Mouse (Mus musculus) MEL (cell line): Measurements from ENCODE around the gene Fcrlb. TPM values are rescaled to one million over a fixed set of nuclear protein-coding genes. Genes with fewer than 3 reads are reported as not detected.

Source experiments
- DNase-seq: peaks from one replicate; pipeline ENCODE4 v3.0.0; 2011; ENCODE audit warnings: low read depth, low spot score
- H3K27ac ChIP-seq: 2 replicates; pipeline ENCODE4 v1.5.1; 2012; ENCODE audit warnings: low read depth, mild to moderate bottlenecking, control low read depth, low read length, moderate library complexity; ENCODE audit not compliant: control insufficient read depth
- H3K27me3 ChIP-seq, 2 experiments: fragments of 150-350 bp in 1 of 2; sonication (generic) in 1 of 2; 2 replicates each; pipeline ENCODE4 v1.6.1; 2012; ENCODE audit warnings: low read length in 2 of 2, mild to moderate bottlenecking in 2 of 2, improper control_type of control experiment in 1 of 2, moderate library complexity in 1 of 2; ENCODE audit not compliant: insufficient read depth in 2 of 2, control insufficient read depth in 1 of 2
- H3K36me3 ChIP-seq, 2 experiments: 2 replicates each; pipeline ENCODE4 v1.6.1; 2012 to 2014; ENCODE audit warnings: low read length in 2 of 2, improper control_type of control experiment in 1 of 2, inconsistent platforms in 1 of 2, mild to moderate bottlenecking in 1 of 2; ENCODE audit not compliant: insufficient read depth in 2 of 2, control insufficient read depth in 1 of 2
- H3K4me1 ChIP-seq, 2 experiments: fragments of 150-350 bp in 1 of 2; sonication (generic) in 1 of 2; 2 replicates each; pipeline ENCODE4 v1.6.1; 2012; ENCODE audit warnings: low read length in 2 of 2, improper control_type of control experiment in 1 of 2, mild to moderate bottlenecking in 1 of 2; ENCODE audit not compliant: insufficient read depth in 2 of 2, control insufficient read depth in 1 of 2
- H3K4me3 ChIP-seq, 2 experiments: fragments of 150-350 bp in 1 of 2; sonication (generic) in 1 of 2; 2 replicates each; pipeline ENCODE4 v1.5.1; 2012; ENCODE audit warnings: low read depth in 2 of 2, low read length in 2 of 2, mild to moderate bottlenecking in 2 of 2, moderate library complexity in 2 of 2, control low read depth in 1 of 2, improper control_type of control experiment in 1 of 2; ENCODE audit not compliant: control insufficient read depth in 1 of 2, insufficient read depth in 1 of 2
- H3K79me2 ChIP-seq: 2 replicates; pipeline ENCODE4 v1.6.1; 2012; ENCODE audit warnings: mild to moderate bottlenecking, low read length, moderate library complexity; ENCODE audit not compliant: control insufficient read depth, poor library complexity, insufficient read depth
- H3K9ac ChIP-seq: 2 replicates; pipeline ENCODE4 v1.6.1; 2012; ENCODE audit warnings: low read depth, mild to moderate bottlenecking, control low read depth, low read length, moderate library complexity; ENCODE audit not compliant: control insufficient read depth, poor library complexity, severe bottlenecking
- H3K9me3 ChIP-seq: fragments of 150-350 bp; sonication (generic); replicated peaks from 2 replicates; pipeline ENCODE4 v1.6.1; 2012; ENCODE audit warnings: mild to moderate bottlenecking, low read length, improper control_type of control experiment, moderate library complexity; ENCODE audit not compliant: insufficient read depth
- BHLHE40 ChIP-seq: IDR thresholded peaks from 2 replicates; pipeline ENCODE4 v1.6.1; 2012; ENCODE audit warnings: low read depth, mild to moderate bottlenecking, inconsistent platforms, low read length, improper control_type of control experiment, borderline replicate concordance
- CHD1 ChIP-seq: IDR thresholded peaks from 2 replicates; pipeline ENCODE4 v1.6.1; 2012; ENCODE audit warnings: low read depth, mild to moderate bottlenecking, inconsistent platforms, low read length, improper control_type of control experiment
- CHD2 ChIP-seq: IDR thresholded peaks from 2 replicates; pipeline ENCODE4 v1.6.1; 2011; ENCODE audit warnings: low read length, improper control_type of control experiment
- E2F4 ChIP-seq: IDR thresholded peaks from 2 replicates; pipeline ENCODE4 v1.6.1; 2011; ENCODE audit warnings: low read depth, low read length, improper control_type of control experiment, borderline replicate concordance
- ELF1 ChIP-seq: IDR thresholded peaks from 2 replicates; pipeline ENCODE4 v1.6.1; 2014; ENCODE audit warnings: low read depth, mild to moderate bottlenecking, inconsistent platforms, low read length, improper control_type of control experiment, moderate library complexity
- ETS1 ChIP-seq: IDR thresholded peaks from 2 replicates; pipeline ENCODE4 v1.6.1; 2012; ENCODE audit warnings: low read depth, mild to moderate bottlenecking, inconsistent platforms, low read length, improper control_type of control experiment, moderate library complexity
- GABPA ChIP-seq: IDR thresholded peaks from 2 replicates; pipeline ENCODE4 v1.6.1; 2012; ENCODE audit warnings: low read depth, mild to moderate bottlenecking, inconsistent platforms, low read length, improper control_type of control experiment, moderate library complexity
- GATA1 ChIP-seq: IDR thresholded peaks from 2 replicates; pipeline ENCODE4 v1.6.1; 2011; ENCODE audit warnings: low read depth, low read length, improper control_type of control experiment
- HCFC1 ChIP-seq: IDR thresholded peaks from 2 replicates; pipeline ENCODE4 v1.6.1; 2012; ENCODE audit warnings: low read depth, mild to moderate bottlenecking, inconsistent platforms, low read length, improper control_type of control experiment, moderate library complexity
- JUND ChIP-seq: IDR thresholded peaks from 2 replicates; pipeline ENCODE4 v1.6.1; 2011; ENCODE audit warnings: low read depth, mild to moderate bottlenecking, improper control_type of control experiment, low read length
- KAT2A ChIP-seq: conservative IDR thresholded peaks from 2 replicates; pipeline ENCODE4 v1.6.1; 2012; ENCODE audit warnings: low read depth, low read length, improper control_type of control experiment, inconsistent platforms
- MAFK ChIP-seq: IDR thresholded peaks from 2 replicates; pipeline ENCODE4 v1.6.1; 2011; ENCODE audit warnings: low read depth, mild to moderate bottlenecking, low read length, improper control_type of control experiment, borderline replicate concordance
- MAX ChIP-seq: IDR thresholded peaks from 2 replicates; pipeline ENCODE4 v1.6.1; 2011; ENCODE audit warnings: low read length, improper control_type of control experiment
- MAZ ChIP-seq: IDR thresholded peaks from 2 replicates; pipeline ENCODE4 v1.6.1; 2012; ENCODE audit warnings: low read depth, mild to moderate bottlenecking, inconsistent platforms, low read length, improper control_type of control experiment
- MEF2A ChIP-seq: IDR thresholded peaks from 2 replicates; pipeline ENCODE4 v1.6.1; 2014; ENCODE audit warnings: low read depth, mild to moderate bottlenecking, inconsistent platforms, low read length, improper control_type of control experiment; ENCODE audit not compliant: poor library complexity, insufficient replicate concordance, severe bottlenecking; ENCODE audit errors: extremely low read depth
- MXI1 ChIP-seq: IDR thresholded peaks from 2 replicates; pipeline ENCODE4 v1.6.1; 2011; ENCODE audit warnings: mild to moderate bottlenecking, low read depth, low read length, improper control_type of control experiment
- MYB ChIP-seq: IDR thresholded peaks from 2 replicates; pipeline ENCODE4 v1.6.1; 2011; ENCODE audit warnings: mild to moderate bottlenecking, low read depth, low read length, improper control_type of control experiment
- MYC ChIP-seq: IDR thresholded peaks from 2 replicates; pipeline ENCODE4 v1.6.1; 2011; ENCODE audit warnings: low read depth, mild to moderate bottlenecking, low read length, improper control_type of control experiment, moderate library complexity
- NELFE ChIP-seq: IDR thresholded peaks from 2 replicates; pipeline ENCODE4 v1.6.1; 2011; ENCODE audit warnings: low read depth, low read length, improper control_type of control experiment
- NRF1 ChIP-seq: IDR thresholded peaks from 2 replicates; pipeline ENCODE4 v1.6.1; 2014; ENCODE audit warnings: low read depth, mild to moderate bottlenecking, inconsistent platforms, low read length, improper control_type of control experiment, moderate library complexity; ENCODE audit not compliant: poor library complexity, insufficient read depth, severe bottlenecking
- POLR2A ChIP-seq, 2 experiments: IDR thresholded peaks; 2 replicates each; pipeline ENCODE4 v1.6.1; 2011 to 2012; ENCODE audit warnings: low read length in 2 of 2, mild to moderate bottlenecking in 2 of 2, control low read depth in 1 of 2, improper control_type of control experiment in 1 of 2, low read depth in 1 of 2, moderate library complexity in 1 of 2; ENCODE audit not compliant: control insufficient read depth in 1 of 2, insufficient read depth in 1 of 2, poor library complexity in 1 of 2
- POLR2AphosphoS2 ChIP-seq: IDR thresholded peaks from 2 replicates; pipeline ENCODE4 v1.6.1; 2011; ENCODE audit warnings: low read length, improper control_type of control experiment
- POLR2AphosphoS5 ChIP-seq: IDR thresholded peaks from 2 replicates; pipeline ENCODE4 v1.6.1; 2012; ENCODE audit warnings: low read depth, borderline replicate concordance, mild to moderate bottlenecking, inconsistent platforms, low read length, moderate library complexity, mixed read lengths
- RAD21 ChIP-seq: IDR thresholded peaks from 2 replicates; pipeline ENCODE4 v1.6.1; 2011; ENCODE audit warnings: mild to moderate bottlenecking, low read depth, low read length, improper control_type of control experiment
- RCOR1 ChIP-seq: IDR thresholded peaks from 2 replicates; pipeline ENCODE4 v1.6.1; 2012; ENCODE audit warnings: low read depth, mild to moderate bottlenecking, inconsistent platforms, low read length, improper control_type of control experiment
- SIN3A ChIP-seq: IDR thresholded peaks from 2 replicates; pipeline ENCODE4 v1.6.1; 2012; ENCODE audit warnings: low read length, improper control_type of control experiment, inconsistent platforms
- SMC3 ChIP-seq: IDR thresholded peaks from 2 replicates; pipeline ENCODE4 v1.6.1; 2011; ENCODE audit warnings: low read depth, low read length, improper control_type of control experiment
- TAL1 ChIP-seq: IDR thresholded peaks from 2 replicates; pipeline ENCODE4 v1.6.1; 2012; ENCODE audit warnings: mild to moderate bottlenecking, inconsistent platforms, low read length, moderate library complexity, mixed read lengths
- TBP ChIP-seq: IDR thresholded peaks from 2 replicates; pipeline ENCODE4 v1.8.0; 2011; ENCODE audit warnings: low read depth, low read length, improper control_type of control experiment
- TCF12 ChIP-seq: IDR thresholded peaks from 2 replicates; pipeline ENCODE4 v1.6.1; 2014; ENCODE audit warnings: low read depth, mild to moderate bottlenecking, inconsistent platforms, low read length, improper control_type of control experiment, moderate library complexity
- UBTF ChIP-seq: IDR thresholded peaks from 2 replicates; pipeline ENCODE4 v1.6.1; 2012; ENCODE audit warnings: low read depth, mild to moderate bottlenecking, inconsistent platforms, low read length, improper control_type of control experiment, moderate library complexity, borderline replicate concordance; ENCODE audit not compliant: insufficient read depth
- USF1 ChIP-seq: IDR thresholded peaks from 2 replicates; pipeline ENCODE4 v1.6.1; 2014; ENCODE audit warnings: low read depth, mild to moderate bottlenecking, inconsistent platforms, low read length, improper control_type of control experiment, moderate library complexity
- USF2 ChIP-seq, 2 experiments: IDR thresholded peaks; 2 replicates each; pipeline ENCODE4 v1.6.1; 2011 to 2012; ENCODE audit warnings: improper control_type of control experiment in 2 of 2, low read length in 2 of 2, borderline replicate concordance in 1 of 2, inconsistent platforms in 1 of 2, low read depth in 1 of 2, mild to moderate bottlenecking in 1 of 2; ENCODE audit not compliant: insufficient read depth in 1 of 2
- ZC3H11A ChIP-seq: IDR thresholded peaks from 2 replicates; pipeline ENCODE4 v1.6.1; 2012; ENCODE audit warnings: low read depth, mild to moderate bottlenecking, inconsistent platforms, low read length, improper control_type of control experiment
- ZKSCAN1 ChIP-seq: IDR thresholded peaks from 2 replicates; pipeline ENCODE4 v1.6.1; 2012; ENCODE audit warnings: low read depth, mild to moderate bottlenecking, inconsistent platforms, low read length, improper control_type of control experiment, moderate library complexity
- ZMIZ1 ChIP-seq: IDR thresholded peaks from 2 replicates; pipeline ENCODE4 v1.6.1; 2012; ENCODE audit warnings: low read depth, mild to moderate bottlenecking, inconsistent platforms, low read length, improper control_type of control experiment, moderate library complexity
- ZNF384 ChIP-seq: IDR thresholded peaks from 2 replicates; pipeline ENCODE4 v1.6.1; 2012; ENCODE audit warnings: low read depth, mild to moderate bottlenecking, inconsistent platforms, low read length, improper control_type of control experiment
- polyA plus RNA-seq, 2 experiments: library from polyadenylated mRNA; stranded (reverse) in 1 of 2; unstranded in 1 of 2; fragments of >175 nt in 1 of 2; fragments of >200 nt in 1 of 2; gene quantifications; 2 replicates each; pipeline versions ENCODE4 v1.2.1 to v1.2.4; 2012; ENCODE audit warnings: low replicate concordance in 2 of 2, low read depth in 1 of 2; ENCODE audit not compliant: insufficient read length in 2 of 2, insufficient read depth in 1 of 2, missing spikeins in 1 of 2
- total RNA-seq: library from RNA; depleted of rRNA; stranded (reverse); fragments of 300-350 nt; gene quantifications from 2 replicates; pipeline ENCODE4 v1.2.3, GENCODE M21; 2012

Gene Fcrlb
- total and polyA plus RNA-seq, 3 experiments = not detected

- peak; percentile 97 for DNase-seq
- TF ChIP-seq KAT2A (peak; percentile 71), TCF12 (0 out of 2 replicates have a peak, but pooled peaks have one; percentile 62), POLR2AphosphoS2 (peak; percentile 80; the same call in 1 of the 2 replicates), ZNF384 (peak; percentile 81), GABPA (no peak), MAZ (peak; percentile 65; the same call in 1 of the 2 replicates), UBTF (no peak), ZKSCAN1 (no peak), USF1 (0 out of 2 replicates have a peak, but pooled peaks have one; percentile 10), ZMIZ1 (no peak), MYB (no peak), TAL1 (no peak), MEF2A (no peak), SMC3 (no peak), USF2 (IDR thresholded peaks at IDR 0.05; ENCODE audit: borderline replicate concordance in 1 of 2, insufficient read depth in 1 of 2, low read depth in 1 of 2, low read length in 2 of 2) (no peak), NELFE (peak; percentile 77), GATA1 (peak; percentile 86), POLR2AphosphoS5 (no peak), MXI1 (peak; percentile 82), CHD1 (peak; percentile 96; the same call in 1 of the 2 replicates), RAD21 (no peak), ZC3H11A (peak; percentile 91), ELF1 (peak; percentile 77), BHLHE40 (peak; percentile 74), HCFC1 (peak; percentile 93), RCOR1 (peak; percentile 58), ETS1 (peak; percentile 88), MYC (peak; percentile 94), JUND (peak; percentile 64; the same call in 1 of the 2 replicates), MAX (peak; percentile 89), POLR2A (IDR thresholded peaks at IDR 0.05; ENCODE audit: control insufficient read depth in 1 of 2, insufficient read depth in 1 of 2, low read depth in 1 of 2, low read length in 2 of 2, poor library complexity in 1 of 2) (peak in 1 of 2 experiments; percentile 87; a peak in 2 of 4 replicates), SIN3A (peak; percentile 99), E2F4 (peak; percentile 91), CHD2 (peak; percentile 73), NRF1 (peak; percentile 39; the same call in 1 of the 2 replicates), TBP (peak; percentile 91), MAFK (peak; percentile 80)
Observed at GRCm38 (mm10) chr1:170867691-170868105, 45.0 kb downstream of the Fcrlb start, which contains the start of gene Atf6. TSS of gene Atf6 (minus strand) at chr1:170867771.

More at GRCm38 (mm10) chr1:170867691-170868105, 45.0 kb downstream of the Fcrlb start, which contains the start of gene Atf6:
- H3K27me3 ChIP-seq = no peaks in the 10 kb centered on the region
- H3K4me1 ChIP-seq = peaks cover 2 to 17% of the 10 kb centered on the region in 2 experiments
- peaks cover 28% of the 10 kb centered on the region for H3K79me2 ChIP-seq
- H3K36me3 ChIP-seq = peaks cover 0 to 33% of the 10 kb centered on the region in 2 experiments; a peak in 2 of 4 replicates
- H3K4me3 ChIP-seq = peak within 1 kb of the TSS; percentile 63 to 87
- H3K9ac ChIP-seq = peak within 1 kb of the TSS; percentile 94
- peak within 1 kb of the TSS; percentile 83 for H3K27ac ChIP-seq
- no peaks in the 10 kb centered on the region for H3K9me3 ChIP-seq
